In genomic region chr14:11774476-11775037, GRCm38 (mm10) we compare ENCODE assay signal across 11 mouse cellular contexts.
DNase-seq lines count a peak whose midpoint lies in the region; ATAC-seq lines count a peak whose summit lies in the region.
"Had no signal": no experiment of that assay in that cellular context is flagged by ENCODE, and none has a peak within 500 bp of the region (broad histone marks: within the 10 kb centered on the region; RNA-seq: fewer than 3 reads in every experiment).

No protein-coding gene starts in this region.

- H3K27ac ChIP-seq in heart, embryonic 10.5 days, result peak overlapping the region; percentile 72; the same call in 1 of the 2 replicates
- no peak overlapping the region for H3K27ac ChIP-seq in midbrain, embryonic 12.5 days (replicated peaks)
- no peak overlapping the region for H3K27ac ChIP-seq in midbrain, embryonic 16.5 days (ENCODE audit: low read length)
- peak overlapping the region; percentile 49 for H3K27ac ChIP-seq in heart, embryonic 16.5 days (ENCODE audit: low read length)
- H3K27ac ChIP-seq: neural tube, embryonic 12.5 days had no signal

- WGBS in heart, embryonic 10.5 days, result 24% methylated on average over 4 of the region's 4 CpGs
- 47% methylated on average over 4 of the region's 4 CpGs for WGBS in midbrain, embryonic 12.5 days
- 45% methylated on average over 4 of the region's 4 CpGs for WGBS in midbrain, embryonic 16.5 days
- WGBS in heart, embryonic 16.5 days, result 34% methylated on average over 4 of the region's 4 CpGs

- no peak overlapping the region for H3K4me2 ChIP-seq in midbrain, embryonic 12.5 days (replicated peaks)
- H3K4me2 ChIP-seq in midbrain, embryonic 16.5 days (ENCODE audit: low read length), result no peak overlapping the region
- H3K4me2 ChIP-seq in heart, embryonic 16.5 days (ENCODE audit: low read depth, low read length), result no peak overlapping the region
- H3K4me2 ChIP-seq: neural tube, embryonic 12.5 days had no signal

- H3K9me3 ChIP-seq in heart, embryonic 10.5 days, result no peaks in the 10 kb centered on the region
- no peaks in the 10 kb centered on the region for H3K9me3 ChIP-seq in midbrain, embryonic 12.5 days
- H3K9me3 ChIP-seq in midbrain, embryonic 16.5 days (replicated peaks; ENCODE audit: control insufficient read depth, low read length, poor library complexity, severe bottlenecking), result no peaks in the 10 kb centered on the region
- H3K9me3 ChIP-seq in heart, embryonic 16.5 days (replicated peaks; ENCODE audit: control insufficient read depth, low read length), result no peaks in the 10 kb centered on the region
- H3K9me3 ChIP-seq: hindbrain, embryonic 12.5 days; neural tube, embryonic 12.5 days had no signal

- ATAC-seq in midbrain, embryonic 12.5 days (ENCODE audit: low FRiP score, low read depth), result 0 out of 2 replicates have a peak, but pooled peaks have one; percentile 44
- no peak for ATAC-seq in midbrain, embryonic 16.5 days
- peak; percentile 73 for ATAC-seq in heart, embryonic 16.5 days (replicated peaks; ENCODE audit: extremely low read depth, insufficient read depth, low FRiP score)
- no peak for ATAC-seq in erythroblast, adult 5-6 weeks (replicated peaks; ENCODE audit: low FRiP score, poor library complexity, severe bottlenecking)

- H3K27me3 ChIP-seq in heart, embryonic 10.5 days (ENCODE audit: insufficient read depth, poor library complexity, severe bottlenecking), result no peaks in the 10 kb centered on the region
- H3K27me3 ChIP-seq in midbrain, embryonic 12.5 days, result no peaks in the 10 kb centered on the region
- no peaks in the 10 kb centered on the region for H3K27me3 ChIP-seq in midbrain, embryonic 16.5 days (ENCODE audit: control insufficient read depth, insufficient read depth, low read depth, low read length)
- no peaks in the 10 kb centered on the region for H3K27me3 ChIP-seq in heart, embryonic 16.5 days (ENCODE audit: control insufficient read depth, insufficient read depth, low read length)
- H3K27me3 ChIP-seq: hindbrain, embryonic 12.5 days; neural tube, embryonic 12.5 days had no signal

- no peak for DNase-seq in heart, embryonic 10.5 days (ENCODE audit: low spot score)
- DNase-seq in heart, postnatal 4 days, result no peak
- no peak for DNase-seq in layer of hippocampus, adult 11-12 months (ENCODE audit: low spot score)
- DNase-seq: thymus, postnatal 36 days had no signal

- H3K9ac ChIP-seq in midbrain, embryonic 12.5 days (replicated peaks), result no peak overlapping the region
- no peak overlapping the region for H3K9ac ChIP-seq in midbrain, embryonic 16.5 days (ENCODE audit: low read depth, low read length)
- H3K9ac ChIP-seq in heart, embryonic 16.5 days (ENCODE audit: low read length), result no peak overlapping the region
- H3K9ac ChIP-seq: hindbrain, embryonic 12.5 days; neural tube, embryonic 12.5 days had no signal

- no peak overlapping the region for H3K4me3 ChIP-seq in heart, embryonic 10.5 days
- no peak overlapping the region for H3K4me3 ChIP-seq in midbrain, embryonic 12.5 days
- H3K4me3 ChIP-seq in midbrain, embryonic 16.5 days (ENCODE audit: low read depth, low read length), result no peak overlapping the region
- H3K4me3 ChIP-seq in heart, embryonic 16.5 days (ENCODE audit: low read length), result no peak overlapping the region
- H3K4me3 ChIP-seq: erythroblast, embryonic 14.5 days; hindbrain, embryonic 12.5 days; neural tube, embryonic 12.5 days had no signal

- H3K36me3 ChIP-seq in heart, embryonic 10.5 days, result no peaks in the 10 kb centered on the region
- no peaks in the 10 kb centered on the region for H3K36me3 ChIP-seq in midbrain, embryonic 12.5 days
- H3K36me3 ChIP-seq in midbrain, embryonic 16.5 days (ENCODE audit: control insufficient read depth, insufficient read depth, low read length), result no peaks in the 10 kb centered on the region
- no peaks in the 10 kb centered on the region for H3K36me3 ChIP-seq in heart, embryonic 16.5 days (ENCODE audit: control insufficient read depth, insufficient read depth)
- H3K36me3 ChIP-seq: hindbrain, embryonic 12.5 days; neural tube, embryonic 12.5 days had no signal

- H3K4me1 ChIP-seq in heart, embryonic 10.5 days, result peaks cover 47% of the 10 kb centered on the region
- H3K4me1 ChIP-seq in midbrain, embryonic 12.5 days, result peaks cover 26% of the 10 kb centered on the region
- peaks cover 24% of the 10 kb centered on the region for H3K4me1 ChIP-seq in midbrain, embryonic 16.5 days (ENCODE audit: control insufficient read depth, insufficient read depth, low read length)
- peaks cover 38% of the 10 kb centered on the region for H3K4me1 ChIP-seq in heart, embryonic 16.5 days (ENCODE audit: control insufficient read depth, insufficient read depth, low read length)

Comparison
In these comparisons a context has a peak if more than half of its experiments do, and no peak if none do; other contexts are left out.
1. ATAC-seq: peak in midbrain, embryonic 12.5 days (single experiment) and heart, embryonic 16.5 days (single experiment); none in midbrain, embryonic 16.5 days (single experiment) and erythroblast, adult 5-6 weeks (single experiment).
2. H3K27ac ChIP-seq: peak in heart, embryonic 10.5 days (single experiment) and heart, embryonic 16.5 days (single experiment); none in midbrain, embryonic 12.5 days (single experiment) and midbrain, embryonic 16.5 days (single experiment).